Mouse (Mus musculus): ENCODE measurements at regions not wholly inside any gene's neighbourhood (a gene's known extent, or its start where the extent isn't known, plus 50 kb on each side); places are given as distances from the start of the nearest gene placed in this dataset.
"Not testable (repeated sequence)": the region's sequence is repeated elsewhere in the genome, so short reads cannot be mapped to it uniquely, and the experiment has no call there.

DNA sequence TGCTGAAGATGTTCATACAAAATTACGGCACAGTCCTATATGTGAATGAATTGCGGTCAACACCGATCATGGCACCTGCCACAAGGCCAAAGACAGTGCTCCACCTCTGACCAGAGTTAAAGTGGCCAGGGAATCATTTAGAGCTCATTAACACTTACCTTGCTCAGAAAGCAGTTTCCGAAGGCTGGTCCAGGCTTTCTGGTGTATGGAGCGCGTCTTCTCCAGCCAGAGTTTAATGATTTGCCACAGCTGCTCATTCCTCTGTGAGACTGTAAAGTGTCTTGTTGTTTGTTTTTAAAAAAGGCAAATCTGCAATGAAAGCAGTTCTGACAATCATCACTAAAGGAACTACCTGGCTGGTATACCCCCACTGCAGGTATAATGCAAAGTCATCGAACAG lies 256.7 kb downstream of the Nfkbiz start:
- no peak for DNase-seq (ENCODE audit: low spot score)

DNA sequence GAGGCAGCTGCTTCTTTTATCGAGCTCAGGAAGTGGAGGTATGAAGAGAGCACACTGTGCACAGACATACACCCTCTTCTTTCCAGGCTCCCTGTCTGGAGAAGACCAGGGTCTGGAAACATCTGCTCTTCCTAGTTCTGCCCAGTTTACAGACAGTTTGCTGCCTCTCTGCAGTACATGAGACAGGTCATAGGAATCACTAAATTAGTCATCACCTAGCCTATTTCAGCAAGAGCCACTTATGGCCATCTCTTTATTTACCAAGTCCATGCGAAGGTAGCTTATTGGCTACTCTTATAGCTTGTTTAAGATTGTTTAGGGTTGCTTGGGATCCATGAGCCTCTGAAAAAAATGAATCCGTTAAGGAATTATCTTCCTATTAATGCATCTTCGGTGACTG lies 257.9 kb downstream of the Nfkbiz start:
- no peak for DNase-seq (ENCODE audit: low spot score)

DNA sequence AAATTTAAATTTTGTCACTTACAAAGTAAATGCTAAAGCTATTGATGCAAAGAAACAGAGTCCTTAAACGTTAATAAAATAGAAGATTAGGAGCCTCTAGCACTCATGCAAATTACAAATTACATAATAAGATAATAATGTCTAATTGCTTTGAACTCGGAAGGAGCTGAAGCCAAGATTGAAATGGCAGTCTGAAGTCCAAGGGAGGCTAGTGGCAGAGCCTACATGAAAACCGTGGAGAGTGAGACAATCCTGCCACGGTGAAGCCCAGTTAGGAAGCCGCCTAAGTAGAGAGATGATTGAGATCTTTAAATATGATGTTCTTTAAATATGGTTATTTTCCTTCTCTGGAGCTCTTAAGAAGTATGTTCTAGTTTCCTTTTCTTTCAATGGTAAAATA lies 260.0 kb downstream of the Nfkbiz start:
- DNase-seq (ENCODE audit: low spot score): no peak

DNA sequence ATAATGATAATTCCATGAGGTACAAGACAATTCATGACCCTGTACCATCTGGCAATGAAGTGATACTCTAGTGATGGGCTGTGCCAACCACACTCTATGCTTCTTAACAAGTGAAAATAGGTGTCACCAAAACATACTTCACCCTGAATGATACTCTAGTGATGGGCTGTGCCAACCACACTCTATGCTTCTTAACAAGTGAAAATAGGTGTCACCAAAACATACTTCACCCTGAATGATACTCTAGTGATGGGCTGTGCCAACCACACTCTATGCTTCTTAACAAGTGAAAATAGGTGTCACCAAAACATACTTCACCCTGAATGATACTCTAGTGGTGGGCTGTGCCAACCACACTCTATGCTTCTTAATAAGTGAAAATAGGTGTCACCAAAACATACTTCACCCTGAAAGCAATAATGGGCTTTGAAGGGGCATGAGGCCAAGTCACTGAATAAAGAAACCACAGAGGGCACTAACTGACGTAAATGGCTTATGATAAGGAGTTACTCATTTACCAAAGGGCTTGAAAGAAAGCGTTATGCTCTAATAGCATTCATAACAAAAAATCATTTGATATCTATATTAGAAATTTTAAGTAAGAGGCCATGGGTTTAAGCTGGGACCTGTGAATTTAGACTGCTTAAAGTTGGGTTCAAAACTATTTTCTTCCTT lies 263.0 kb downstream of the Nfkbiz start:
- not testable (repeated sequence) for DNase-seq (ENCODE audit: low spot score)

DNA sequence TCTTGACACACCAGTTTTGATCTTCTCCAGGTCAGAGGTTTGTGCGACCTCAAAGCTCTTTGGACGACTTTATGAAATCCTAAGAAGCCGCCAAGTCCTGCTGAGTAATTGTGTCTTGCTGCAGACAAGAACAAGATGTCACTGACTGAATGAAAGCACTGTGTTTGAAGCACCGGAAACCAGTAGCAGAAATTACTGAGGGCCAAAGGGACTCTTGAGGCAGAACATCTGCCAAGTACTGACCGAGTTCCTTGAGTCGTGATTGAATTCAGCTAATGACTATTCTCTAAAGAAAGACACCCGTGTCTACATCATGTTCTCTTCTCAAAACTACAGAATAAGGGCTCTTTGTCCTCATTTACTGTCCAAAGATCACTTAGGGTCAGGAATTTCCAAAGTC lies 267.6 kb downstream of the Nfkbiz start:
- DNase-seq (ENCODE audit: low spot score): no peak

DNA sequence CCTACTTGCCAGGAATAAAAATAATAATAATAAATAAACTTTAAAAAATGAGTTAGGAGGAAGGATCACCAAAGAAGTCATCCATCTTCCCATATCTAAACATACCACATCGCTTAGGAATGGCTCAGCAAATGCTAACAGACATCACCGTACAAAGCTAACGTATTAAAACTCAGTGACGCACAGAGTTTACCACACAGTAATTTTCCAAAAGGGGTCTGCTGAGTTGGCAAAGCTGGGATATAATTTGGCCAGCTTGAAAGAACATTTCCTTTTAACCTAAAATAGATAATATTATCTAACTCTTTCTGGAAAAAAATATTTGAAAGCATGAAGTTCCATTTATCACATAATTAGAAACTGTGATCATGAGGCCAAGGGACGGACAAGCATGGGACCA lies 268.6 kb downstream of the Nfkbiz start:
- DNase-seq (ENCODE audit: low spot score): no peak

DNA sequence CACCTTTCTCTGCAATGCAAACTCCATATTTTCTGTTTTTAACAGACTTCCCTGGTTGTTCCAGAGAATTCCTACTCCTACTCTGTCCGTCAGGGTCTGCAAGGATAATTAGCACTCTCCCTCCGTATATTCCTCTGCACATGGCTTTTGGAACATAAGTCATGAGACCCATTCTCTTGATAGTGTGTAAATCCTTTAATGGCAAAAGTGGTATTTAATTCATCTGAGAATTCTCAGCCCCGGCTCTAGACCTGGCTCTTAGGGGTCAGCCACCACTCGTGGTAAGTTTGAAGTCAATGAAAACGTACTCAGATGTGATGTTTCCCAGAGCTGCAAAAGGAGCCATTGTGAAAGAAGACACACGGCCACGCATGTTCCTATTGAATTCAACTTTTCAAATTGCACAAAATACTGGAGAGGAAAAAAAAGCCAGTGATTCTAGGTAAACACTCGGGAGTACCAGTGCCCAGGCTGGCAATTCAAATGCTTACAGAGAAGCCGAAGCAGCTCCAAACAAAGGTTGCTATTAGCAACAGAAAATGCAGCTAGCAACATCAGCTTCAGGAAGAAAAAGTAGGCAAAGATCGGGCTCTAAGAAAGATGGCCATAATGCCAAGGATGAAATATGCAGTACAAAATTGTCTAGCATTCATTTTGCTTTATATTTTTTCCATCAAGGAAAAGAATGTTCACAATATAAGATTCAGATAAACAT lies 258.2 kb upstream of the Zpld1 start:
- peak; percentile 72 for DNase-seq (ENCODE audit: low spot score)

DNA sequence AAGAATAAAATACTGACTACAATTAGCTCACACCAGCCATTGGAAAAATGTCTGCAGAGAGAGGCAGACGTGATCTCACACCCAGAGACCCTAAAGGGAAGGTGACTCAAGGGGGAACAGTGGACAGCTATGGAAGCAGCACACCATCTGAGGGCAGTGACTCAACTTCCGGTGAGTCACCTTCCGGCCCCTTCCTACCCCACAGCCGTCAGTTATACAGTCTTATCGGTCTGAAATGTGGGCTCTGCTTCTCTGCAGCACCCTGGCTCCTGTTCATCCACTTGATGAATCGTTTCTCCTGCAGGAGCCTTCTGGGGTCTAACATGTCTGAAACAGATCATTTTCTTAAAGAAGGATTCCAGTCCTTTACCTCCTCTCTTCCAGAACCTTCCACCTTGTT lies 257.4 kb upstream of the Zpld1 start:
- peak; percentile 77 for DNase-seq (ENCODE audit: low spot score)

DNA sequence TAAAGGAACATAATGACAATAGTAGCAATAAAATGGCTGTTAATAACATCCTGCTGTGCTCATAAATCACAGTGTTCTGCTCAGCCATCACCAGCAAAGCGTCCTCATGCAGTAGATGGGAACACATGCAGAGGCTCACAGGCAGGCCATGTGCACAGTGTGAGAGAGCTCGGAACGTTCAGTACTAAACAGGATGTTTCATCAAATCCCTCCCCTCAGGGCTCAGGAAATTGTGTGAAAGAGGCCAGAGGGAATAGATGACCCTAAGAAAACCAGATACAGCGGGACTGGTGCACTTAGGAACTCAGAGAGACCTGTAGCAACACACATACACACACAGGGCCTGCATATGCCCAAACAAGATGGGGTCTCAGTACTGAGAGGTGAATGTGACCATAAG lies 256.1 kb upstream of the Zpld1 start:
- DNase-seq (ENCODE audit: low spot score): no peak

DNA sequence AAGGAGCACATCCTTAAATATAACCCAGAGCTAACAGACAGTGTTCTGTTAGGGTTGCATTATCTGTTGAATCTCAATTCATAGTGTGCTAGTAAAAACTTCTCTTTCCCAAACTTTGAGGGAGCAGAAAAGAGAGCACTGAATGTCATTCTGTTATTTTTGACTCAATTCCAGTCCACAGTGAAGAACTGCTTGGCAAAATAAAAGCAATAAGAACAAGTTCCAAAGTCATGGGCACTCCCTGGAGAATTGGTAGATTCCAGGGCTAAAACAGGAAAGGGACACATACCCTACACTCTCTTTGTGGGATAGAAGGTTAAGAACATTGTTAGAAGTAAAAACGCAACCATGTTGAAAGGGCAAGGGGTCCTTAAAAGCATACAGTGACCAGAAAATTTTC lies 253.6 kb upstream of the Zpld1 start:
- no peak for DNase-seq (ENCODE audit: low spot score)

DNA sequence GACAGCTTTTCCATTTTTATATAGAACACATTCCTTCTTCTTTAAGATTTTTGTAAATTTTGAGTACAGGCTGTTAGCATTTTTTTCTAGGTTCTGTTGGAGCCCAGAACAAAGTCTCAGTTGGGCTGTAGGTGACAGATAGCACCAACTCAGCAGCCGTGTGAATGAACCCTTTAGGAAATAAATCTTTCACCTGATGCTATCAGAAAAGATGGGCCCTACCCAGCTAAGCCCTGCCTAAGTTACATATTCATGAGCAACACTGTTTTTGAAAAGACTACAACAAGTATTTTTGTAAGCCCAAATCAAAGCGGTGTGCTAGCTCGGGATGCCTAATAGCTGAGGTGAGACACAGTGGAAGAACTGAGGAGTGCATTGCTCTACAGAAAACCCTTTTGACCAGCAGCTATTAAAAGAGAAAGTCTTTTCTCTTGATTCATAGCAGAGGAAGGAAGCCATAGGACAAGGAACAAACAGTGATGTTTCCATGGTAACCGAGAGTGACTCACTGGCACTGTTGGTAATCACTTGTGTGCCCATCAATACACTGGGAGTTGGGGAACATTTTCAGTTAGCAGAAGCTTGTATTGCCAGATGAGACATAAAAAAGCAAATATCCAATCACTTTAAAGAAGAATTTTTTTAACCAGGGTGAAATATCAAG lies 253.0 kb upstream of the Zpld1 start:
- DNase-seq (ENCODE audit: low spot score): peak; percentile 71

DNA sequence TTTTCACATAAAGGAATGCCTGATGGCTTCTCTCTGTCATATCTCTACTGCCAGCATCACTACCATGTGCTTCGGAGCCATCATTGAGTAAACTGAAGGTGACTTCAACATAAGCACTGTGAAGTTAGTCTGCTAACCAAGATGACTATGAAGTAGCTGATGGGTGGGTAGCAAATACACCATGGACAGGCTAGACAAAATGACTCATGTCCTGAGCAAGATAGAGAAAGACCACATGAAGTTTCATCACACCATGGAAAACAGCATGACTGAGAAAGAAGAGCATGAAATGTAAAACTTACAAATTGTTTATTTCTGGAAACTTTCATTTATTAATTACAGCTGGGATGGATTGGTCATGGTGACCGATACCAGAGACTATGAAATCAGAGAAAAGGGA lies 249.3 kb upstream of the Zpld1 start:
- DNase-seq (ENCODE audit: low spot score): no peak

DNA sequence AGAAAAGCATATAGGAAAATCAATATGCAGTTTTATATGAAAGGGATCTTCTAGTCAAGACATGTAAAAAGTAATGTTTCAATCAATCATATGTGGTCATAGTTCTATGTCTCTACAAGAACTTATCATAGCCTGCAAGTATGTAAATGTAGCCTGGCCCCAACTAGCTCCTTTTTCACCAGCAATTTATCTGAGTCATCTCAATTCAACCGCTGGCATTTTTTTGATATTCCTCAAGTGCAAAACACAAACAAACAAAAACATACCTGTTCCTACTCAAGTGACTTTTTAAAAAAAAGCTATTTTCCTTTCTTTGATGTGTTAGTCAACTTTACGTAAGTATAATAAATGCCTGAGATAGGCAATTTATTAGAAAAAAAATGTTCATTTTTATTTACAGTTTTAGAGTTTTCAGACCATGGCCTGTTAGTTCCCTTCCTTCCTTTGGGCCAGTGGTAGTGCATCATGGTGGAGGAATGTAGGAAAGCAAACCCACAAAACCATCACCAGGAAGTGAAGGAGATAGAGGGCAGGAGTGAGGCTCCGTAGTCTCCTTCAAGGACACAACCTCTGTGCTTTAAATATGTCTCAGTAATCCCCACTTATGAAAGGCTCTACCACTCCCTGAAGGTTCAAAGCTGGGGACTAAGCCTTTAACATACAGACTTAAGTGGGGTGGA lies 242.7 kb upstream of the Zpld1 start:
- DNase-seq (ENCODE audit: low spot score): no peak

DNA sequence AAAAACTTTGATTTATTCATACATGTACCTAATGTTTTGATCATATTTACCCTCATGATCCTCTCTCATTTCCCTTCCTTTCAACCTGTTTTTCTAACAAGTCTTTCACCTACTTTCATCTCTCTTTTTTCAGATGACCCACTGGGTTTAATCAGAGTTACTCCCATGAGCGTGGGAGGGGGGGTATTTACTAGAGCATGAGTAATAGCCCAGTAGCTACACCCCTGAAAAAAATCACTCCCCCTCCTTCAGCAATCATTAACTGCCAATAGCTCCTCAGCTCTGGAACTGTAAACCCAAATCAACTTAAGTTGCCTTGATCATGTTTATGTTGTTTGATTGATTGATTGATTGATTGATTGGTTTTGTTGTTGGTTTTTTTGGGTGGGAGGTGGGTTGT lies 241.4 kb upstream of the Zpld1 start:
- no peak for DNase-seq (ENCODE audit: low spot score)

DNA sequence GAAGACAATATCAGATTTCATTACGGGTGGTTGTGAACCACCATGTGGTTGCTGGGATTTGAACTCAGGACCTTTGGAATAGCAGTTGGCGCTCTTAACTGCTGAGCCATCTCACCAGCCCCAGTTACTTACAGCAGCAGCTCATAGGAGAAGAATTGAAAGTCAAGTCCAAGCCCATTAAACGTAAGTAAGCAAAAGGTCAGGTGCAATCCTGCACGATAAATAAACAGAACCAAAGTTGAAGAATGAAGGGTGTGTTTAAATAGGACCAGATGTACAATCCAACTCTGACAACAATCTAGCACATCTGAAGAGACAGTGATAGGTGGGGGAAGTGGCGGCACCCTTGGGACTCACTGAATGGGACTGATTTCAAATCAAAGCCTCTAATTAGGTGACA lies 239.8 kb upstream of the Zpld1 start:
- DNase-seq (ENCODE audit: low spot score): no peak

DNA sequence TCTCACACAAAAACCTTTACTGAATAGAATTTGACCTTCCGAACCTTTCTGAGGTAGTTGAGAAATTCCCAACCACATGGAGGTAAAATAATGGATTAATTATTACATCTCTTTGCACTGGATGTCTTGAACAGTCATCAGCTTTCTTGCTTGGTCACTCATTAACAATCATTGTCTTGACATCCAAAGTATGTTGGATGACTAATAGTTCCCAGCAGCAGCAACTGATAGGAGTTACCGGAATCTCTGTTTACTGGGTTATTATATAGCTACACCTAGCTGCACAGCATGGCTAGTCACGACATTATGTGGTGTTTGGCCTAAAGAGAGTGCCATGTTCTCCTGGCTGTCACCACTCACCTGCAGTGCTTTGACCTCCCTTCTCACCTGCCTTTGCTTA lies 234.9 kb upstream of the Zpld1 start:
- no peak for DNase-seq (ENCODE audit: low spot score)

DNA sequence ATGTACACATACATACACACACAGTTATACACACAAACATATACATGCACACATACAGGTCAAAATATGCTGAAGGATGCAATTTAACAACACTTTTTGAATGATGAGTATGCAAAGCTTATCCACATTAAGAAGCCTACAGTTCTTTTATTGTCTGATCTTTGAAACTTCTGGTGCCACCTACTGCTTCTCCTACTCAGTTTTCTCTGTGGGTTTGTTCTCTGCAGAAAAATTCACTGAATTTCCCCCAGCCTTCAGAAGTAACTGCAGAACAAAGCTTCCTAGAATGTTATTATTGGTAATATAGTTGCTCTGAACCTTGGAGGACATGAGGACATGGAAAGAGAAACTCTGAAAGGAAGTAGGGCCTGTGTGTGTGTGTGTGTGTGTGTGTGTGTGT lies 233.1 kb upstream of the Zpld1 start:
- no peak for DNase-seq (ENCODE audit: low spot score)

DNA sequence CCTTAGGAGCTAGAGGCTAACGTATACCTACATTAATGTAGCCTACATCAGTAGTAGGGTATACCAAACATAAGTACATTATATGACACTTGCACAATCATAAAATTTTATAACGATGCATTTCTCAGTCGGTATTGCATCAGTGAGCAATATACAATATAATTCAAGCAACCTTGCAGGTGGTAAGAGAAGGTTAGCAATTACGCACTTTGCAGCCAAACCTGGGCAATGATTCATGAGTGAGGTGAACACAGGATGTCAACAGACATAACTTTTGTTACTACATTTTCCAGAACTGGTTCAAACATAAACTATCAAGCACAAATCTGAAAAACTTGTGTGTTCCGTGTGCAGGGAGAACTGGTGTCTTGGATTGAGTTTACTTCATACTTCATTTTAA lies 229.9 kb upstream of the Zpld1 start:
- no peak for DNase-seq (ENCODE audit: low spot score)

DNA sequence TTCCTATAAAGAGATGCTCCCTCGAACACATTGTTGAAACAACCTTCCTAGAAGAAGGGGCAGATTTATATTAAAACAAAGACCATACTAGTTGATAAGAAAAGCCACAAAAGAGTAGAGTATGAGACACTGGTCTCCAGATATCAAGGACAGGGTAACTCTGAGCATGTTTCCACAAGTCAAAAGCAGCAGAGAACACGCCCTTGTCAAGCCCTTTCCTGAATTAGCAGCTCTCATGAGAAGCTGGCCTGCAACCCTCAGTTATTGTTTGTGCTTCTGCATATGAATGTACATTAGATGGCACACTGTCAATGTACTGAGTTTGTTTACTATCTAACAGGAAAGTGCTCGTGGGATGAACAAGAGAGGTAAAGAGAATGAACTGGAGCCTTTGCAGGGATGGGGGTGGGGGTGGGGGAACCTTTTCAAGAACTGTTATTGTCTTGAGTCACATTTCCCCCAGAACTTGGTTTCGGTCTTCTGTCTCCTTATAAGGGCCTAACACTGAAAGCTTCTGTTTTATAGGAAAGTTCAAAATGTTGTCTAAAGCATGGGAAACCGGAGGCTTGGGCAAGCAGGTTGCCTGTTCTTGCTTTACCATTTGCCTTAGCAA lies 228.6 kb upstream of the Zpld1 start:
- no peak for DNase-seq (ENCODE audit: low spot score)

DNA sequence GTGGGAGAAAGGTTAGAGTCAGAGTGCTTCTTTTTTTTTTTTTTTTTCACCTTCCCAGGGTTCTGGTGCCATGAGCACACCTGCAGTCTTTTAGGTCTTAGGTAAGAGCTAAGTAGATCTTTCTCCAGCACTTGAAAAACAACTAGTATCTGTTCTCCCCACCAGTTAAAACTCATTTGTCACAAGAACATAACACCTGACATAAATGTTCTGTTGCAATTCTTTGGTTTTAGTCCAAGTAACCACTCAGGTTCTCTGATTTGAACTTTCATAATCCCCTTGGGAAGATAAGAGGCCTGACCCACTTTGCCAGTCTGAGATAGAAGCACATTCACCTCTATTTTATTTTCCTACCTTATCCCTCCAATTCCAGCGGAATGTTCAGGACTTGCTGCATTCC lies 225.5 kb upstream of the Zpld1 start:
- DNase-seq (ENCODE audit: low spot score): no peak

DNA sequence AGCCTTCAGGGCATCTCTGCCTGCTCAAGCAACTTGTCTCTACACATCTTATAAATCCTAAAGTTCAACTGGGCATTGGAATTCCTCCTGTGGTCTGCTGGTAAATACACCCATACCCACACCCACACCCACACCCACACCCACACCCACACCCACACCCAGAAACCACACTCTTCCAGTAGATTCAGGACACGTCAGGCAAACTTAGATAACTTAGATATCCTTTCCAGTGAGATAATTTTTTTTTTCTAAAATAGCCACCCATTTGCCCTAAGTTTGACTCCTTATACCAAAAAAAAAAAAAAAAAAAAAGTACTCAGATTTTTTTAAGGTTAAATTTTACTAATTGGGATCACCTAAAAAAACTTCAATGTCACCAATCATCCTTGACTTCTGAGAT lies 224.5 kb upstream of the Zpld1 start:
- no peak for DNase-seq (ENCODE audit: low spot score)

DNA sequence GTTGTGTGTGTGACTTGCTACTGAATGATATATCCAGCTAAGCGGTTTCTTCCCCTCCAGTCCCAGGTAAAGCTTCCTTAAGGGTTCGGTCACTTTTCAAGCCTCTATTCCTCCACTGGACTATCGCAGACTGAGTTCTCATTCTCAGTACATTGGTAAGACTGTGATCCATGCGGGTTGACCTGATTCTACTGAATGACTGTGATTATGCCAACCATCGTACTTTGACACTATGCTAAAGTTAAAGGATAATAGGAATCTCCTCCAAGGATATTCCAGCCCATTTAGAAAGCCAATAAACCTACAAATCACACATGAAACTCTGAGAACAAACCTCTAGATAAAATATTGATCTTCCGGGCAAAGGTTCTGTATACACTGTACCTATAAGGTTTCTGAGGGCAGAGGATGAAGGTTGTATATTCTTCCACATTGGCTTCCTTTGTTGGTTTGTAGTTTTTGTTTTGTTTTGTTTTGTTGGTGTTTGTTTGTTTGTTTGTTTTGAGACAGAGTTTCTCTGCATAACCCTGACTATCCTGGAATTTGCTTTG lies 223.7 kb upstream of the Zpld1 start:
- DNase-seq (ENCODE audit: low spot score): no peak

All from MN1 (cell line).